Mouse (Mus musculus): ENCODE data around the gene Erich6b. TPM values are rescaled to one million over a fixed set of nuclear protein-coding genes. Genes with fewer than 3 reads are reported as not detected.

Gene Erich6b
- polyA plus RNA-seq, 1 experiment from 2014 or later: not detected

GRCm38 (mm10) chr14:75640846-75641245 is 1.2 kb upstream of the Erich6b start:
- no peak for ATAC-seq (ENCODE audit: low read depth)
- Histone ChIP-seq H3K9ac (ENCODE audit: low read depth, low read length) (no peak overlapping the region), H3K27ac (replicated peaks; ENCODE audit: low read depth, low read length) (no peak overlapping the region), H3K4me2 (ENCODE audit: low read depth, low read length) (no peak overlapping the region), H3K4me3 (ENCODE audit: low read depth, low read length) (no peak overlapping the region), H3K4me1 (ENCODE audit: control insufficient read depth, insufficient read depth, low read length) (no peaks in the 10 kb centered on the region), H3K27me3 (replicated peaks; ENCODE audit: control insufficient read depth, insufficient read depth, low read length) (no peaks in the 10 kb centered on the region), H3K9me3 (ENCODE audit: control insufficient read depth, low read length) (0 out of 2 replicates have a peak, but pooled peaks cover 3% of the 10 kb centered on the region), H3K36me3 (ENCODE audit: control insufficient read depth, insufficient read depth, low read length) (no peaks in the 10 kb centered on the region)
- no peak for DNase-seq (ENCODE audit: low spot score)
- 89% methylated on average over 2 of the region's 2 CpGs for WGBS

GRCm38 (mm10) chr14:75641369-75641768 is 690 bp upstream of the Erich6b start:
- Histone ChIP-seq H3K4me1 (ENCODE audit: control insufficient read depth, insufficient read depth, low read length) (no peaks in the 10 kb centered on the region), H3K9ac (ENCODE audit: low read depth, low read length) (no peak overlapping the region), H3K4me3 (ENCODE audit: low read depth, low read length) (no peak overlapping the region), H3K36me3 (ENCODE audit: control insufficient read depth, insufficient read depth, low read length) (no peaks in the 10 kb centered on the region), H3K4me2 (ENCODE audit: low read depth, low read length) (no peak overlapping the region), H3K27ac (replicated peaks; ENCODE audit: low read depth, low read length) (no peak overlapping the region), H3K9me3 (ENCODE audit: control insufficient read depth, low read length) (0 out of 2 replicates have a peak, but pooled peaks cover 3% of the 10 kb centered on the region), H3K27me3 (replicated peaks; ENCODE audit: control insufficient read depth, insufficient read depth, low read length) (no peaks in the 10 kb centered on the region)
- ATAC-seq (ENCODE audit: low read depth) (no peak), DNase-seq (ENCODE audit: low spot score) (no peak)
- 73% methylated on average over 6 of the region's 6 CpGs for WGBS

- Histone ChIP-seq H3K4me2 (ENCODE audit: low read depth, low read length) (no peak overlapping the region), H3K4me3 (ENCODE audit: low read depth, low read length) (no peak overlapping the region), H3K9ac (ENCODE audit: low read depth, low read length) (no peak overlapping the region), H3K27me3 (replicated peaks; ENCODE audit: control insufficient read depth, insufficient read depth, low read length) (no peaks in the 10 kb centered on the region), H3K36me3 (ENCODE audit: control insufficient read depth, insufficient read depth, low read length) (no peaks in the 10 kb centered on the region), H3K9me3 (ENCODE audit: control insufficient read depth, low read length) (0 out of 2 replicates have a peak, but pooled peaks cover 3% of the 10 kb centered on the region), H3K4me1 (ENCODE audit: control insufficient read depth, insufficient read depth, low read length) (no peaks in the 10 kb centered on the region), H3K27ac (replicated peaks; ENCODE audit: low read depth, low read length) (no peak overlapping the region)
- no peak for DNase-seq (ENCODE audit: low spot score)
- WGBS: 86% methylated on average over 7 of the region's 7 CpGs
- ATAC-seq (ENCODE audit: low read depth): no peak
These were observed 3.4 kb downstream of the Erich6b start for GRCm38 (mm10) chr14:75645461-75645860.

GRCm38 (mm10) chr14:75646060-75646459 is 4.0 kb downstream of the Erich6b start:
- H3K27me3 ChIP-seq (replicated peaks; ENCODE audit: control insufficient read depth, insufficient read depth, low read length): no peaks in the 10 kb centered on the region
- H3K4me3 ChIP-seq (ENCODE audit: low read depth, low read length): no peak overlapping the region
- DNase-seq (ENCODE audit: low spot score) (no peak), ATAC-seq (ENCODE audit: low read depth) (no peak)
- H3K9me3 ChIP-seq (ENCODE audit: control insufficient read depth, low read length): 0 out of 2 replicates have a peak, but pooled peaks cover 3% of the 10 kb centered on the region
- 0 out of 2 replicates have a peak overlapping the region, but pooled peaks have one; percentile 16 for H3K9ac ChIP-seq (ENCODE audit: low read depth, low read length)
- WGBS: 57% methylated on average over 9 of the region's 9 CpGs
- no peak overlapping the region for H3K4me2 ChIP-seq (ENCODE audit: low read depth, low read length)
- H3K27ac ChIP-seq (replicated peaks; ENCODE audit: low read depth, low read length): no peak overlapping the region
- H3K4me1 ChIP-seq (ENCODE audit: control insufficient read depth, insufficient read depth, low read length): no peaks in the 10 kb centered on the region
- H3K36me3 ChIP-seq (ENCODE audit: control insufficient read depth, insufficient read depth, low read length): no peaks in the 10 kb centered on the region

GRCm38 (mm10) chr14:75646968-75647829 is 5.1 kb downstream of the Erich6b start:
- Histone ChIP-seq H3K36me3 (ENCODE audit: control insufficient read depth, insufficient read depth, low read length) (no peaks in the 10 kb centered on the region), H3K4me3 (ENCODE audit: low read depth, low read length) (no peak overlapping the region), H3K4me2 (ENCODE audit: low read depth, low read length) (no peak overlapping the region), H3K9ac (ENCODE audit: low read depth, low read length) (no peak overlapping the region), H3K9me3 (ENCODE audit: control insufficient read depth, low read length) (0 out of 2 replicates have a peak, but pooled peaks cover 3% of the 10 kb centered on the region), H3K27me3 (replicated peaks; ENCODE audit: control insufficient read depth, insufficient read depth, low read length) (no peaks in the 10 kb centered on the region), H3K27ac (replicated peaks; ENCODE audit: low read depth, low read length) (no peak overlapping the region), H3K4me1 (ENCODE audit: control insufficient read depth, insufficient read depth, low read length) (no peaks in the 10 kb centered on the region)
- DNase-seq (ENCODE audit: low spot score): no peak
- WGBS: 52% methylated on average over 20 of the region's 20 CpGs
- no peak for ATAC-seq (ENCODE audit: low read depth)

GRCm38 (mm10) chr14:75660936-75661335 is 18.9 kb downstream of the Erich6b start:
- H3K4me1 ChIP-seq (ENCODE audit: control insufficient read depth, insufficient read depth, low read length): peaks cover 5% of the 10 kb centered on the region; the same call in 1 of the 2 replicates
- peak; percentile 39 for DNase-seq (ENCODE audit: low spot score)
- no peaks in the 10 kb centered on the region for H3K36me3 ChIP-seq (ENCODE audit: control insufficient read depth, insufficient read depth, low read length)
- H3K27me3 ChIP-seq (replicated peaks; ENCODE audit: control insufficient read depth, insufficient read depth, low read length): no peaks in the 10 kb centered on the region
- H3K9me3 ChIP-seq (ENCODE audit: control insufficient read depth, low read length): no peaks in the 10 kb centered on the region
- H3K4me2 ChIP-seq (ENCODE audit: low read depth, low read length): no peak overlapping the region
- H3K4me3 ChIP-seq (ENCODE audit: low read depth, low read length): no peak overlapping the region
- H3K27ac ChIP-seq (replicated peaks; ENCODE audit: low read depth, low read length): no peak overlapping the region
- no peak for ATAC-seq (ENCODE audit: low read depth)
- H3K9ac ChIP-seq (ENCODE audit: low read depth, low read length): no peak overlapping the region
- 70% methylated on average over 6 of the region's 6 CpGs for WGBS

GRCm38 (mm10) chr14:75661548-75661947 is 19.5 kb downstream of the Erich6b start:
- Histone ChIP-seq H3K9ac (ENCODE audit: low read depth, low read length) (no peak overlapping the region), H3K4me3 (ENCODE audit: low read depth, low read length) (no peak overlapping the region), H3K27me3 (replicated peaks; ENCODE audit: control insufficient read depth, insufficient read depth, low read length) (no peaks in the 10 kb centered on the region), H3K36me3 (ENCODE audit: control insufficient read depth, insufficient read depth, low read length) (no peaks in the 10 kb centered on the region), H3K4me2 (ENCODE audit: low read depth, low read length) (no peak overlapping the region), H3K9me3 (ENCODE audit: control insufficient read depth, low read length) (no peaks in the 10 kb centered on the region), H3K27ac (replicated peaks; ENCODE audit: low read depth, low read length) (no peak overlapping the region), H3K4me1 (ENCODE audit: control insufficient read depth, insufficient read depth, low read length) (peaks cover 5% of the 10 kb centered on the region; the same call in 1 of the 2 replicates)
- WGBS: 64% methylated on average over 8 of the region's 8 CpGs
- no peak for ATAC-seq (ENCODE audit: low read depth)
- DNase-seq (ENCODE audit: low spot score): no peak

- no peak overlapping the region for H3K27ac ChIP-seq (replicated peaks; ENCODE audit: low read depth, low read length)
- no peak overlapping the region for H3K4me3 ChIP-seq (ENCODE audit: low read depth, low read length)
- no peak overlapping the region for H3K9ac ChIP-seq (ENCODE audit: low read depth, low read length)
- H3K4me2 ChIP-seq (ENCODE audit: low read depth, low read length): no peak overlapping the region
- H3K36me3 ChIP-seq (ENCODE audit: control insufficient read depth, insufficient read depth, low read length): no peaks in the 10 kb centered on the region
- WGBS: 64% methylated on average over 2 of the region's 2 CpGs
- peaks cover 5% of the 10 kb centered on the region; the same call in 1 of the 2 replicates for H3K4me1 ChIP-seq (ENCODE audit: control insufficient read depth, insufficient read depth, low read length)
- no peaks in the 10 kb centered on the region for H3K27me3 ChIP-seq (replicated peaks; ENCODE audit: control insufficient read depth, insufficient read depth, low read length)
- no peak for DNase-seq (ENCODE audit: low spot score)
- ATAC-seq (ENCODE audit: low read depth): no peak
- no peaks in the 10 kb centered on the region for H3K9me3 ChIP-seq (ENCODE audit: control insufficient read depth, low read length)
These were observed 23.5 kb downstream of the Erich6b start for GRCm38 (mm10) chr14:75665430-75666180.

All from embryonic facial prominence, embryonic 14.5 days (tissue).